Comparison of ENCODE assay signal across 14 mouse cellular contexts in the genomic region with DNA sequence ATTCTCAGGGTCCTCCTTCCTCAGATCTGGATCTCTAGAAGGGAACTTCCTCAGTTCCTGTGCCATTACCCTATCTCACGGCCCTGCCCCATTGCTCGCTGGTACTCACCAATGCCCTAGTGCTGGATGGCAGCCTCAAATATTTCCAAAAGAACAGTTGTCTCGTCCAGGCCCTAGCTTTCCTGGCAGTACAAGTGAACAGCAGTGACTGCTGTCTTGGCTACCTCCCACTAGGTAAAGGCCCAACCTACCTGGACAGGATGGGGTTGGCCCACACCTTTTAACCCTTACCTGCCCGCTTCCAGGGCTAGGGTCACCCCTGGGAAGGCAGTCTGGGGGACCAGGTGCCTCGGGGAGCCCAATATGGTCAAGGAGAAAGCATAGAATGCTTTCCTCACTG. TPM values are rescaled to one million over a fixed set of nuclear protein-coding genes. Genes with fewer than 3 reads are reported as not detected.
DNase-seq lines count a peak whose midpoint lies in the region; ATAC-seq and TF ChIP-seq lines count a peak whose summit lies in the region.
"Had no signal": no experiment of that assay in that cellular context is flagged by ENCODE, and none has a peak within 500 bp of the region (broad histone marks: within the 10 kb centered on the region; RNA-seq: fewer than 3 reads in every experiment).

No protein-coding gene starts in this region.

- 0 out of 2 replicates have a peak, but pooled peaks have one; percentile 34 for ATAC-seq in liver, embryonic 11.5 days (replicated peaks; ENCODE audit: low FRiP score)
- ATAC-seq in liver, postnatal 0 days, result no peak
- peak; percentile 37 for ATAC-seq in stomach, postnatal 0 days (ENCODE audit: low FRiP score, low TSS enrichment)
- ATAC-seq in neural tube, embryonic 15.5 days (ENCODE audit: low FRiP score), result no peak

- no peak overlapping the region for H3K27ac ChIP-seq in liver, embryonic 11.5 days (ENCODE audit: low read depth, low read length)
- peak overlapping the region; percentile 78 for H3K27ac ChIP-seq in liver, postnatal 0 days (ENCODE audit: low read depth)
- H3K27ac ChIP-seq in stomach, postnatal 0 days (replicated peaks), result peak overlapping the region; percentile 86
- H3K27ac ChIP-seq in neural tube, embryonic 15.5 days (replicated peaks), result no peak overlapping the region
- H3K27ac ChIP-seq: gastrocnemius, adult 2 months; hindbrain, embryonic 12.5 days had no signal

- 59% methylated on average over 5 of the region's 5 CpGs for WGBS in liver, embryonic 11.5 days
- WGBS in liver, postnatal 0 days (ENCODE audit: insufficient replicate concordance), result 55% methylated on average over 5 of the region's 5 CpGs
- 58% methylated on average over 5 of the region's 5 CpGs for WGBS in stomach, postnatal 0 days
- 80% methylated on average over 5 of the region's 5 CpGs for WGBS in neural tube, embryonic 15.5 days

- no peaks in the 10 kb centered on the region for H3K36me3 ChIP-seq in liver, embryonic 11.5 days (ENCODE audit: control insufficient read depth, insufficient read depth, low read length)
- H3K36me3 ChIP-seq in liver, postnatal 0 days (replicated peaks; ENCODE audit: insufficient read depth, low read length), result no peaks in the 10 kb centered on the region
- H3K36me3 ChIP-seq in stomach, postnatal 0 days (ENCODE audit: control insufficient read depth, insufficient read depth, low read length), result no peaks in the 10 kb centered on the region
- H3K36me3 ChIP-seq in neural tube, embryonic 15.5 days, result 0 out of 2 replicates have a peak, but pooled peaks cover 8% of the 10 kb centered on the region

- DNase-seq in liver, embryonic 11.5 days (ENCODE audit: low spot score), result no peak
- no peak for DNase-seq in liver
- DNase-seq in cerebellum, postnatal 36 days, result peak; percentile 50 to 58
- no peak for DNase-seq in liver, postnatal 0 days
- no peak for DNase-seq in stomach, postnatal 0 days (ENCODE audit: low spot score)
- no peak for DNase-seq in layer of hippocampus, postnatal 10 days (ENCODE audit: low spot score in 2 of 2)
- no peak for DNase-seq in left cerebral cortex, postnatal 25 days (ENCODE audit: low spot score in 2 of 2)
- DNase-seq: gastrocnemius, adult 2 months had no signal

- no peak for TF ChIP-seq EP300 in liver, postnatal 0 days (IDR thresholded peaks at IDR 0.05; ENCODE audit: low read depth)
- TF ChIP-seq EP300 in stomach, postnatal 0 days (optimal IDR thresholded peaks at IDR 0.05), result no peak

- intact Hi-C loops in left cerebral cortex, postnatal 25 days (cut with DNase I), result no loop called here

- no peak for TF ChIP-seq CTCF in liver, postnatal 0 days (IDR thresholded peaks at IDR 0.05; ENCODE audit: low read depth)
- TF ChIP-seq CTCF in stomach, postnatal 0 days (IDR thresholded peaks at IDR 0.05; ENCODE audit: low read depth), result no peak

- peaks cover 4% of the 10 kb centered on the region for H3K4me1 ChIP-seq in liver, embryonic 11.5 days (replicated peaks; ENCODE audit: control insufficient read depth, insufficient read depth, low read length)
- H3K4me1 ChIP-seq in liver, postnatal 0 days (ENCODE audit: insufficient read depth), result no peaks in the 10 kb centered on the region
- no peaks in the 10 kb centered on the region for H3K4me1 ChIP-seq in stomach, postnatal 0 days (replicated peaks; ENCODE audit: control insufficient read depth, insufficient read depth)
- 0 out of 2 replicates have a peak, but pooled peaks cover 2% of the 10 kb centered on the region for H3K4me1 ChIP-seq in neural tube, embryonic 15.5 days
- H3K4me1 ChIP-seq: hindbrain, embryonic 12.5 days had no signal

- peak overlapping the region; percentile 34 for H3K4me2 ChIP-seq in liver, embryonic 11.5 days
- H3K4me2 ChIP-seq in liver, postnatal 0 days (ENCODE audit: low read depth, low read length), result peak overlapping the region; percentile 54
- peak overlapping the region; percentile 32 for H3K4me2 ChIP-seq in stomach, postnatal 0 days (replicated peaks; ENCODE audit: low read depth)
- H3K4me2 ChIP-seq in neural tube, embryonic 15.5 days, result no peak overlapping the region
- H3K4me2 ChIP-seq: heart, embryonic 11.5 days; hindbrain, embryonic 12.5 days had no signal

- no peak overlapping the region for H3K4me3 ChIP-seq in liver, embryonic 11.5 days (ENCODE audit: low read depth, low read length)
- H3K4me3 ChIP-seq in liver, postnatal 0 days (ENCODE audit: low read depth, low read length), result peak overlapping the region; percentile 22
- H3K4me3 ChIP-seq in stomach, postnatal 0 days (ENCODE audit: low read depth, low read length), result peak overlapping the region; percentile 20
- no peak overlapping the region for H3K4me3 ChIP-seq in neural tube, embryonic 15.5 days (replicated peaks)
- H3K4me3 ChIP-seq: gastrocnemius, adult 2 months; hindbrain, embryonic 12.5 days; megakaryocyte, embryonic 14.5 days; myocyte had no signal

- H3K9ac ChIP-seq in liver, embryonic 11.5 days (ENCODE audit: low read depth, low read length), result no peak overlapping the region
- H3K9ac ChIP-seq in liver, postnatal 0 days (replicated peaks), result peak overlapping the region; percentile 34
- H3K9ac ChIP-seq in stomach, postnatal 0 days (ENCODE audit: low read length), result peak overlapping the region; percentile 23; the same call in 1 of the 2 replicates
- H3K9ac ChIP-seq in neural tube, embryonic 15.5 days (replicated peaks), result no peak overlapping the region
- H3K9ac ChIP-seq: hindbrain, embryonic 12.5 days had no signal

- no peaks in the 10 kb centered on the region for H3K27me3 ChIP-seq in liver, embryonic 11.5 days (replicated peaks; ENCODE audit: control insufficient read depth, insufficient read depth, low read length)
- H3K27me3 ChIP-seq in liver, postnatal 0 days (ENCODE audit: insufficient read depth, low read length), result no peaks in the 10 kb centered on the region
- no peaks in the 10 kb centered on the region for H3K27me3 ChIP-seq in stomach, postnatal 0 days (ENCODE audit: control insufficient read depth, insufficient read depth, low read length)
- no peaks in the 10 kb centered on the region for H3K27me3 ChIP-seq in neural tube, embryonic 15.5 days (replicated peaks)
- H3K27me3 ChIP-seq: hindbrain, embryonic 12.5 days; megakaryocyte, embryonic 14.5 days had no signal

- H3K9me3 ChIP-seq in liver, embryonic 11.5 days (ENCODE audit: control insufficient read depth, low read length), result no peaks in the 10 kb centered on the region
- H3K9me3 ChIP-seq in liver, postnatal 0 days (ENCODE audit: low read length), result no peaks in the 10 kb centered on the region
- H3K9me3 ChIP-seq in stomach, postnatal 0 days (ENCODE audit: control insufficient read depth, low read length), result no peaks in the 10 kb centered on the region
- H3K9me3 ChIP-seq in neural tube, embryonic 15.5 days (replicated peaks), result no peaks in the 10 kb centered on the region
- H3K9me3 ChIP-seq: hindbrain, embryonic 12.5 days; megakaryocyte, embryonic 14.5 days had no signal

RNA-seq across cellular contexts. Expression of a gene that starts 9.6 kb away (rescaled TPM):
- polyA plus RNA-seq in liver, embryonic 11.5 days (2014; fragmentation: Nextera tagmentation; extraction: Ambion mirVana), result 4.7 and 6.5 TPM in 2 replicates
- 2.0 and 3.4 TPM in 2 replicates for polyA plus RNA-seq in liver, postnatal 0 days (2015; fragmentation: Nextera tagmentation; extraction: Ambion mirVana)
- polyA plus RNA-seq in stomach, postnatal 0 days (2015; fragmentation: Nextera tagmentation; extraction: Ambion mirVana), result 21.5 and 23.0 TPM in 2 replicates
- total RNA-seq in layer of hippocampus, postnatal 10 days (2021), result 10 to 100 TPM; 23.0 to 24.5 TPM
- polyA plus RNA-seq in neural tube, embryonic 15.5 days (2015; fragmentation: Nextera tagmentation; extraction: Ambion mirVana), result 50.8 and 56.3 TPM in 2 replicates
- total RNA-seq in left cerebral cortex, postnatal 25 days (2021), result 10 to 100 TPM; 19.5 to 22.1 TPM

RNA-seq across cellular contexts. Expression of a gene that starts 12.9 kb away (rescaled TPM):
- polyA plus RNA-seq in liver, embryonic 11.5 days (2014; fragmentation: Nextera tagmentation; extraction: Ambion mirVana), result 29.8 and 32.0 TPM in 2 replicates
- 1.9 and 2.1 TPM in 2 replicates for polyA plus RNA-seq in liver, postnatal 0 days (2015; fragmentation: Nextera tagmentation; extraction: Ambion mirVana)
- polyA plus RNA-seq in stomach, postnatal 0 days (2015; fragmentation: Nextera tagmentation; extraction: Ambion mirVana), result 23.8 and 26.0 TPM in 2 replicates
- 10 to 100 TPM; 85.0 to 98.9 TPM for total RNA-seq in layer of hippocampus, postnatal 10 days (2021)
- 128 and 132 TPM in 2 replicates for polyA plus RNA-seq in neural tube, embryonic 15.5 days (2015; fragmentation: Nextera tagmentation; extraction: Ambion mirVana)
- total RNA-seq in left cerebral cortex, postnatal 25 days (2021), result 100 to 1,000 TPM in 1 of 2 experiments, 10 to 100 TPM in 1; 99.9 to 103 TPM

RNA-seq across cellular contexts. Expression of a gene that starts 19.1 kb away (rescaled TPM):
- polyA plus RNA-seq in liver, embryonic 11.5 days (2014; fragmentation: Nextera tagmentation; extraction: Ambion mirVana), result not detected in 2 replicates
- not detected in 2 replicates for polyA plus RNA-seq in liver, postnatal 0 days (2015; fragmentation: Nextera tagmentation; extraction: Ambion mirVana)
- not detected in 2 replicates for polyA plus RNA-seq in stomach, postnatal 0 days (2015; fragmentation: Nextera tagmentation; extraction: Ambion mirVana)
- not detected for total RNA-seq in layer of hippocampus, postnatal 10 days (2021)
- 1.4 TPM in 1 of 2 replicates, not detected in the other for polyA plus RNA-seq in neural tube, embryonic 15.5 days (2015; fragmentation: Nextera tagmentation; extraction: Ambion mirVana)
- not detected for total RNA-seq in left cerebral cortex, postnatal 25 days (2021)
- total RNA-seq: gastrocnemius, adult 2 months had no signal
- polyA plus RNA-seq: forebrain, embryonic 11.5 days had no signal

RNA-seq across cellular contexts. Expression of a gene that starts 21.3 kb away (rescaled TPM):
- polyA plus RNA-seq in liver, embryonic 11.5 days (2014; fragmentation: Nextera tagmentation; extraction: Ambion mirVana), result 15.9 and 16.0 TPM in 2 replicates
- polyA plus RNA-seq in liver, postnatal 0 days (2015; fragmentation: Nextera tagmentation; extraction: Ambion mirVana), result 9.6 and 10.3 TPM in 2 replicates
- polyA plus RNA-seq in stomach, postnatal 0 days (2015; fragmentation: Nextera tagmentation; extraction: Ambion mirVana), result 17.3 and 18.2 TPM in 2 replicates
- total RNA-seq in layer of hippocampus, postnatal 10 days (2021), result 10 to 100 TPM; 28.8 to 38.6 TPM
- polyA plus RNA-seq in neural tube, embryonic 15.5 days (2015; fragmentation: Nextera tagmentation; extraction: Ambion mirVana), result 24.7 and 25.2 TPM in 2 replicates
- total RNA-seq in left cerebral cortex, postnatal 25 days (2021), result 10 to 100 TPM; 29.9 to 36.0 TPM

RNA-seq across cellular contexts. Expression of a gene that starts 27.0 kb away (rescaled TPM):
- polyA plus RNA-seq in liver, embryonic 11.5 days (2014; fragmentation: Nextera tagmentation; extraction: Ambion mirVana), result 13.7 and 15.2 TPM in 2 replicates
- 17.4 and 18.5 TPM in 2 replicates for polyA plus RNA-seq in liver, postnatal 0 days (2015; fragmentation: Nextera tagmentation; extraction: Ambion mirVana)
- 30.3 and 33.6 TPM in 2 replicates for polyA plus RNA-seq in stomach, postnatal 0 days (2015; fragmentation: Nextera tagmentation; extraction: Ambion mirVana)
- total RNA-seq in layer of hippocampus, postnatal 10 days (2021), result 10 to 100 TPM; 34.3 to 41.8 TPM
- polyA plus RNA-seq in neural tube, embryonic 15.5 days (2015; fragmentation: Nextera tagmentation; extraction: Ambion mirVana), result 34.6 and 34.9 TPM in 2 replicates
- 10 to 100 TPM; 57.6 to 61.6 TPM for total RNA-seq in left cerebral cortex, postnatal 25 days (2021)

Comparison
In these comparisons a context has a peak if more than half of its experiments do, and no peak if none do; other contexts are left out.
1. ATAC-seq: peak in liver, embryonic 11.5 days (single experiment) and stomach, postnatal 0 days (single experiment); none in liver, postnatal 0 days (single experiment) and neural tube, embryonic 15.5 days (single experiment).
2. H3K27ac ChIP-seq: peak in liver, postnatal 0 days (single experiment) and stomach, postnatal 0 days (single experiment); none in liver, embryonic 11.5 days (single experiment) and neural tube, embryonic 15.5 days (single experiment).
3. H3K4me3 ChIP-seq: peak in liver, postnatal 0 days (single experiment) and stomach, postnatal 0 days (single experiment); none in liver, embryonic 11.5 days (single experiment) and neural tube, embryonic 15.5 days (single experiment).
4. H3K9ac ChIP-seq: peak in liver, postnatal 0 days (single experiment) and stomach, postnatal 0 days (single experiment); none in liver, embryonic 11.5 days (single experiment) and neural tube, embryonic 15.5 days (single experiment).
5. DNase-seq: peak in cerebellum, postnatal 36 days (2 of 2); none in liver, embryonic 11.5 days (single experiment), liver (single experiment), liver, postnatal 0 days (single experiment), stomach, postnatal 0 days (single experiment), layer of hippocampus, postnatal 10 days (0 of 2) and left cerebral cortex, postnatal 25 days (0 of 2).